14 mouse cellular contexts compared by ENCODE assay signal in genomic region chr12:83314666-83315065, GRCm38 (mm10).
"Had no signal": no experiment of that assay in that cellular context is flagged by ENCODE, and none has a peak within 500 bp of the region (broad histone marks: within the 10 kb centered on the region; RNA-seq: fewer than 3 reads in every experiment).

No protein-coding gene starts in this region.

- ATAC-seq: intestine, embryonic 15.5 days had no signal

- H3K27me3 ChIP-seq: intestine, embryonic 15.5 days; limb, embryonic 15.5 days; neural tube, embryonic 15.5 days had no signal

- H3K4me2 ChIP-seq: intestine, embryonic 15.5 days; limb, embryonic 15.5 days; neural tube, embryonic 15.5 days had no signal

- H3K36me3 ChIP-seq: intestine, embryonic 15.5 days; limb, embryonic 15.5 days; neural tube, embryonic 15.5 days had no signal

- H3K4me3 ChIP-seq: intestine, embryonic 15.5 days; layer of hippocampus, adult 2 months; limb, embryonic 15.5 days; myocyte; neural tube, embryonic 15.5 days had no signal

- H3K9me3 ChIP-seq: intestine, embryonic 15.5 days; limb, embryonic 15.5 days; neural tube, embryonic 15.5 days had no signal

- H3K9ac ChIP-seq: intestine, embryonic 15.5 days; limb, embryonic 15.5 days; neural tube, embryonic 15.5 days had no signal

- DNase-seq: kidney, adult 18-20 months; kidney, postnatal 10 days; kidney, postnatal 4 days; lung, adult 18-20 months; midbrain, embryonic 14.5 days; right cerebral cortex, adult 18-20 months; right cerebral cortex, postnatal 25 days; thymus, postnatal 25 days had no signal

- H3K4me1 ChIP-seq: limb, embryonic 15.5 days had no signal

- H3K27ac ChIP-seq: intestine, embryonic 15.5 days; layer of hippocampus, adult 2 months; limb, embryonic 15.5 days; stomach, postnatal 0 days had no signal
